Mouse (Mus musculus) B cell, adult 67 days (primary cell): ENCODE data around the gene Mrpl38. TPM values are rescaled to one million over a fixed set of nuclear protein-coding genes. Genes with fewer than 3 reads are reported as not detected.

Source experiments
- total RNA-seq, 2 experiments: library from RNA; stranded (reverse); gene quantifications; 4 replicates each; pipeline ENCODE4 v1.2.4; 2023

Gene Mrpl38
- total RNA-seq, result 10 to 100 TPM; 65.1 to 73.5 TPM

DNA sequence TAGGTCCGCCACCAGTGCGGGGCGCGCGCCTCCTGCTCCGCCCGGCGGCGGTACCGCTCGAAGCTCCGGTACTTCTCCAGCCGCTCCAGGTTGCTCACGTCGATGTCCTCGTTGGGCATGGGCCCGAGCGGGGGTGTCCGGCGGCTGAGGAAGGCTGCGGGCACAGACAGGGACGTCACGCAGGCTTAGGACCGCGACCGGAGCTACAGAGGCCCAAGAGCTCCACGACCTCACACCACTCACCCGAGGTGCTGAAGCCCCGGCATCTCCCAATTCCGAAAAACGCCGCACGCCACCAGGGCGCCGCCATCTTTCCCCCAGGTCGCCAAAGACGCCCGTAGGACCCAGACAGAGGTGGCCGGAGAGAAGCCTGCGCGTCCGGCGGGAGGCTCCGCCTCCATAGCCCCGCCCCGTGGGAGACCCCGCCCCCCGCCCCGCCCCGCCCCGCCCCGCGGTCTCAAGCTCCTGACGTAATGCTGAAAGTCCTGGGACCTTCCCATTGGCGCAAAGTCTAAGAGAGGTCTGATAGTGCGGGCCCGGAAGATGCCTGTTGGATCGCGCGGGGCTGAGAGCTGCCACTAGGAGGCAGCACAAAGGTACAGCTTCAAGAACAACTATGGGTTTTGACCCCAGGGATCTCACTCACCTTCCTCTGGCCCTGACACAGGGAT is at the start of gene Mrpl38:
Gene Mrpl38, minus strand, starts transcription at position 401 of the 671 bp plus-strand sequence.

DNA sequence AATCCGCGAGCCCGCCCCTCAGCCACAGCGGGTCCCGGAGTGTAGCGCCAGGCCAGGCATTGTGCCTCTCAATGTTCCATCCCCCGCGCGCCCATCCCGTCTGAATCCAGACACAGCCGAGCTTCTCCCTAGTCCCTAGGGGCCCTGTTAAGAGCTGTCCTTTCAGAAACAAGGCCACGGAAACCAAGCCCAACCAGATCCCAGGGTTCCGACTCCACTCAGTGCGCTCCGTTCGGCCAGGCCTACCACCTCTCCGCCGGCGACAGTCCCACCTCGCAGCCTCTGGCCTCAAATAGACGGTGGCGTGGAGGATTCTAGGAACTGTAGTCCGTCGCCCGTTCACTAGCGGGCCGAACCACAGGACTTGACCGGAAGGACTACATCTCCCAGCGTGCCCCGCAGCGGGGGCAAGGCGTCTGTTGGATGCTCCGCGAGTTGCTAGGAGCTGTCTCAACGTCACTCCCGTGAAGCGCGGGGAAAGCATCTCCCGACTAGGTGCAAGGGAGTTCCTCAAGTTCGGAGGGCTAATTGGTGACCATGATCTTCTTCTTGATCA is 29.3 kb upstream of the Mrpl38 start, which contains the start of gene Fbf1:
Gene Fbf1, minus strand, starts transcription at position 283 of the 556 bp plus-strand sequence.

DNA sequence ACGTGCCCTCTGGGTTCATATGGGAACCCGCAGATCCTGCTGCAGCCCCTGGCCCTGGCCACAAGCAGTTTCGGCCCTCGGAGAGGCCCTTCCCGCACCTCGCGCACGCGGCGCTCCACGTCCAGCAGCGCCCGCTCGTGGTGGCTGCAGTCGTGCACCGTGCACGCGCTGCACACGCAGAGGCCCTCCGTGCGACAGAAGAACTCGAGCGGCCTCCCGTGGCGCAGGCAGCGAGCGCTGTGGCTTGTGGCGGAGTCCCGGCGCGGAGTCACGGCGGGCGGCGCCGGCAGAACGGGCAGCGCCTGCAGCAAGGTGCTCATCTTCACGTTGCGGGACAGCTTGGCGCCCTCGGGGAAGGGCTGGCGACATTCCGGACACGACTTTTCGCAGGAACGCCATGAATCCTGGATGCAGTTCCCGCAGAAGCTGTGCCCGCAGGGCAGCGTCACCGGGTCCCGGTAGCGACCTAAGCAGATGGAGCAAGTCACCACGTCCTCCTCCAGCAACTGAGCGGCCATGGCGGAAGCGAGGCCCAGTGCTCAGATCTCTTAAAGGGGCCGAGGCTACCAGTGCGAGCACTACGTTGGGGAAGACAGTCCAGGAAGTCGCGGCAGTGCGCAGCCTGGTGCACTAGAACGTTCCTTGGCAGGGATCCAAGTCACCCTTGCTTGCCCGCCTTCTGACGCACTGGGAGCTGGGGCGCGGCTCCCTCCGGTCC is 8.0 kb downstream of the Mrpl38 start, which contains the start of gene Trim65:
Gene Trim65, minus strand, starts transcription at position 641 of the 718 bp plus-strand sequence.

DNA sequence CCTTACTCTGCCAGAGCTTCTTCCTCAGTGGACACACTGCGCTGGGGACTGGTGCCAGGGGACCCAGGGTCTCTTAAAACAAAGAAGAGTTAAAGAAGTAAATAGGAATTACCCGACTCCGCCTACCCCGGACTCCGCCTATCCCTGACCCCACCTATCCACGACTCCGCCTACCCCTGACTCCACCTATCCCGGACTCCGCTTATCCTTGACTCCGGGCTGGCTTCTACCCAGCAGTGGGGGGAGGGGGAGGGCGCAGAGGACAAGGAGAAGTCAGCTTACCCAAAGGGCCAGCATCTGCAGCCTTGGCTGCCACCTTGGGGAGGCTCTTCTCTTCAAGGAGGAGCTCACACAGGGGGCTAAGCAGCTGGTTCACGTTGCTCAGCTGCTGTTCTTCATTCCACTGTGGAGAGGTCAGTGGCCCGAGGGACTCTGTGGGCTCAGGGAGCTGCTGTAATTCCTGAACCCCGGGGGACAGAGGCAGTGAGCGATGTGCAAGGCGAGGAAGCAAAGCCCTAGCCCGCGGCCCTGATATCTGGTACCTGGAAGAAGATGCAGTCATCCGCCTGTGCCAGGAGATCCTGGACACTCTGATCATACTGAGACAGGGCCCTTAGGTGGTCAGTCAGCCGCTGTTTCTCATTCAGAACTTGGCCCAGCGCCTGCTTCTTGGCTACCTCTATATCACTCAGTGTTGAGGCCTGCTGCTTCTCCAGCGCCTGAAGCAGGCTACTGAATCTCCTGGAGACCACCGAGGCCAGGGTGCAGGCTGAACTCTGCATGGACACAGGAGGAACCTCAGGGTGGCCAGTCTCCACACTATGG is 11.3 kb downstream of the Mrpl38 start, which contains the start of gene Trim47:
Gene Trim47, minus strand, starts transcription at position 55 of the 825 bp plus-strand sequence.

DNA sequence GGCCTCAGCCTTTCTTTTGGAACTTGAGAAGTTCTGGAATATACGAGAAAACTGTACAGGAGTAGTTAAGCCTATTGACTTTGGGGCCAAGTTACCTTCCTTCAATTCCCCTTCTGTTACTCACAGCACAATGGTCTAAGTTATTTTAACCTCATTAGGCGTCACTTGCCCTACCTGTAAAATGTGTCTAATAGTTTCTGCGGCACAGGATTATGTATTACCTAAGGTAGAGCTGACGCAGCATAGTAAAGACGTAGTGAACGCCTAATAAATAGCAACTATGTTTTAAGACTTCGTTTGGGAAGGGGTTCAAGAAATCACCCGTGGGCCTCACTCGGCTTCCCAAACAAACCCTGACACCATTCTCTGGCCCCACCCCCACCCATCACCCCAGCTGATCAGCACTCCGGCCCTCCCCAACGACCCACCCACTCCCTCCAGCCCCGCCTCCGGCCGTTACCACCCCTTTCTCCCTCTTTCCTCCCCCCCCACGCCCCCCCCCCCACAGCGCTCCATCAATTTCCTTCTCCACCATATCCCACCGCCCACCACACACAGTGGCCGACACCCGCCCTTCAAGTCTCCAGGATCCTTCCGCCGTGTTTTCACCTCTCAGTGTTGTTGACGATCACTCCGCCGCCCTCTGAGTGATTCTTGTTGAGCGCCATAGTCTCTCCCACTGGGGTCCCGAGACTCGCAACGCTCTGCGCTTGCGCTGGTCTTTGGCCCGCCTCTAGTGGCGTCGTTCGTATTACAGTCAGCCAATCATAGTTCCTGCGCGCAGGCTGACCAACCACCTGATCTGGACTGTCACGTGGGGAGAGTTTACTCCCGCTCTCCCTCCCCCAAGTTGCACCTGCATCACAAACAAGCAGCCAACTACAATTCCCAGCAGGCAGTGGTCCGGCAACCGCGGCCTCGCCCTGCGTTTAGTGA is 52.1 kb downstream of the Mrpl38 start, which contains the start of gene Wbp2:
Gene Wbp2, minus strand, starts transcription at position 738 of the 936 bp plus-strand sequence.

Other genes starting within 250 kb of the Mrpl38 start
- gene Smim5, start 238.9 kb downstream of the Mrpl38 start, total RNA-seq, result not detected
- not detected for gene Smim6, start 226.9 kb downstream of the Mrpl38 start, total RNA-seq
- gene Sap30bp, start 205.6 kb downstream of the Mrpl38 start, total RNA-seq, result 10 to 100 TPM; 48.3 to 55.7 TPM
- gene Recql5, start 205.4 kb downstream of the Mrpl38 start, total RNA-seq, result 10 to 100 TPM; 65.2 to 73.1 TPM
- under 1 TPM; 0.20 to 0.56 TPM for gene Itgb4, start 164.2 kb downstream of the Mrpl38 start, total RNA-seq
- 10 to 100 TPM; 17.7 to 21.5 TPM for gene Galk1, start 126.1 kb downstream of the Mrpl38 start, total RNA-seq
- 1,000 to 10,000 TPM; 2,967 to 3,463 TPM for gene H3f3b, start 110.9 kb downstream of the Mrpl38 start, total RNA-seq
- 10 to 100 TPM; 69.9 to 84.3 TPM for gene Unk, start 108.5 kb downstream of the Mrpl38 start, total RNA-seq
- 10 to 100 TPM; 60.6 to 74.3 TPM for gene Unc13d, start 60.9 kb downstream of the Mrpl38 start, total RNA-seq
- 100 to 1,000 TPM; 237 to 270 TPM for gene Wbp2, start 51.9 kb downstream of the Mrpl38 start, total RNA-seq
- under 1 TPM in 1 of 2 experiments, not detected in 1; 0.87 TPM for gene Trim47, start 11.7 kb downstream of the Mrpl38 start, total RNA-seq
- 10 to 100 TPM; 41.8 to 52.2 TPM for gene Trim65, start 7.7 kb downstream of the Mrpl38 start, total RNA-seq
- 10 to 100 TPM; 37.6 to 45.8 TPM for gene Fbf1, start 29.3 kb upstream of the Mrpl38 start, total RNA-seq
- 10 to 100 TPM; 38.1 to 49.3 TPM for gene Ten1, start 60.0 kb upstream of the Mrpl38 start, total RNA-seq
- 10 to 100 TPM; 33.7 to 34.9 TPM for gene Acox1, start 60.2 kb upstream of the Mrpl38 start, total RNA-seq
- gene Evpl, start 99.2 kb upstream of the Mrpl38 start, total RNA-seq, result under 1 TPM in 1 of 2 experiments, not detected in 1; 0.09 TPM
- 10 to 100 TPM; 57.8 to 61.5 TPM for gene Srp68, start 135.3 kb upstream of the Mrpl38 start, total RNA-seq
- under 1 TPM; 0.26 to 0.42 TPM for gene Galr2, start 142.1 kb upstream of the Mrpl38 start, total RNA-seq
- gene Exoc7, start 168.4 kb upstream of the Mrpl38 start, total RNA-seq, result 10 to 100 TPM; 57.8 to 69.4 TPM
- gene Foxj1, start 196.5 kb upstream of the Mrpl38 start, total RNA-seq, result 1 to 10 TPM; 2.0 to 2.1 TPM